Mouse (Mus musculus) lung, embryonic 14.5 days (tissue): ENCODE data around the gene Tti1. TPM values are rescaled to one million over a fixed set of nuclear protein-coding genes. Genes with fewer than 3 reads are reported as not detected.

Experiments used
- ATAC-seq: fragments of 200-750 bp; cut with Nextera tagmentation; 2 replicates; pipeline ENCODE4 v1.8.0; 2017; ENCODE audit warnings: mild to moderate bottlenecking, moderate TSS enrichment, moderate library complexity; ENCODE audit not compliant: insufficient read depth
- DNase-seq: peaks from one replicate; pipeline ENCODE4 v3.0.0-alpha.2; 2015
- H3K27ac ChIP-seq: fragments of 300-500 bp; sonication (generic); 2 replicates; pipeline ENCODE4 v1.5.1; 2014; ENCODE audit warnings: low read depth, mild to moderate bottlenecking, moderate library complexity
- H3K27me3 ChIP-seq: fragments of 300-500 bp; sonication (generic); 2 replicates; pipeline ENCODE4 v1.6.1; 2014; ENCODE audit warnings: low read length, control low read depth; ENCODE audit not compliant: insufficient read depth
- H3K36me3 ChIP-seq: fragments of 300-500 bp; sonication (generic); 2 replicates; pipeline ENCODE4 v1.6.1; 2014; ENCODE audit warnings: control low read depth; ENCODE audit not compliant: insufficient read depth
- H3K4me1 ChIP-seq: fragments of 300-500 bp; sonication (generic); 2 replicates; pipeline ENCODE4 v1.6.1; 2014; ENCODE audit warnings: antibody characterized with exemption, control low read depth; ENCODE audit not compliant: insufficient read depth
- H3K4me2 ChIP-seq: fragments of 300-500 bp; sonication (generic); 2 replicates; pipeline ENCODE4 v1.6.1; 2014; ENCODE audit warnings: mild to moderate bottlenecking
- H3K4me3 ChIP-seq: fragments of 300-500 bp; sonication (generic); 2 replicates; pipeline ENCODE4 v1.5.1; 2014; ENCODE audit warnings: low read depth, low read length
- H3K9ac ChIP-seq: fragments of 300-500 bp; sonication (generic); 2 replicates; pipeline ENCODE4 v1.6.1; 2014
- H3K9me3 ChIP-seq: fragments of 300-500 bp; sonication (generic); 2 replicates; pipeline ENCODE4 v1.6.1; 2016; ENCODE audit warnings: low read depth, low read length, control low read depth
- CTCF ChIP-seq: IDR thresholded peaks from 2 replicates; pipeline ENCODE4 v1.5.1; 2016; ENCODE audit warnings: antibody characterized with exemption, low read depth
- WGBS: fragments of 180-500 bp; shearing (Covaris S2); extraction: QIAGEN DNeasy Blood & Tissue Kit; methylation state at CpG from one replicate; pipeline ENCODE4 v1.1.7; 2014; 5-methylcytosine and 5-hydroxymethylcytosine counted together
- polyA plus RNA-seq: library from polyadenylated mRNA; unstranded; fragments of >200 nt; fragmentation: Nextera tagmentation; extraction: Ambion mirVana; gene quantifications from 2 replicates; pipeline ENCODE4 v1.2.1, GENCODE M21; 2014

Gene Tti1
- polyA plus RNA-seq, 1 experiment from 2014 or later: 27.3 TPM

DNA sequence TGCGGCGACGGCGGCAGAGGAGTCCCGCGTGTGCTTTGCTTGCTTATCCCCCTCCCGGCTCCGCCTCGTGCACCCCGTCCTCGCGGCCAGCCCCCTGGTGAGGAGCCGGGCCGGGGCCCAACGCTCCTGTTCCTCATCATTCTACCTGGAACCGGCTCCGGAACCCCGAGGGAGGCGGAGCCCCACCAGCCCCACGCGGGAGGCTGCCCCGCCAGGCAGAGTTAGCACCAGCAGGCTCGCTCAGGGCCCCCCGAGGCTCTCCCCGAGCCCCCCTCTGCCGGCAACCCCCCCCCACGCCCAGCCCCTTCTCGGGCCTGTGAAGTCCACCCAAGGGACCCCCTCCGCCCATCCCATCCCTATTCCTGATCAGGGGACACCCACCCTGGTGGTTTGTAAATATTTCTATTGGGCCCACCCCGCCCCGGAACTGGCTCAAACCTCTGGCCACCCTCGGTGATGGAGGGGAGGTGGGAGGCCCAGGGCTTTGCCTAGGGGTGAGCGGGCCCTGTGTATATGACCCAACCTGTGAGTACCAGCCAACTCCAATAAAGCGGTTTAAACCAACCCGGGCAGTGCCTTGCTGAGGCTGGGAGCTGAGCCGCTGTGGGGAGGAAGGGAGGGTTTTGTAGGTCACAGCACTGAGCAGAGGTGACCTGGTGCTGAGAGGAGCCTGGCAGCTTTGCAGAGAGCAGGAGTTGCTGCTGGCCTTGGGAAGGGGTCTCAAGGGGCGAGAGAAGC is 83.9 kb downstream of the Tti1 start:
- Histone ChIP-seq H3K4me2 (peak overlapping the region; percentile 96), H3K36me3 (no peaks in the 10 kb centered on the region), H3K9me3 (no peaks in the 10 kb centered on the region), H3K4me3 (peak overlapping the region; percentile 49), H3K9ac (peak overlapping the region; percentile 66), H3K27me3 (peaks cover 24% of the 10 kb centered on the region), H3K4me1 (peaks cover 10% of the 10 kb centered on the region), H3K27ac (no peak overlapping the region; the same call in 1 of the 2 replicates)
- no peak for TF ChIP-seq CTCF
- DNase-seq (peak; percentile 14), ATAC-seq (peak; percentile 48; the same call in 1 of the 2 replicates)
- 10% methylated on average over 36 of the region's 37 CpGs for WGBS

GRCm38 (mm10) chr2:157943514-157944155 is 84.6 kb downstream of the Tti1 start:
- Histone ChIP-seq H3K36me3 (no peaks in the 10 kb centered on the region), H3K9ac (peak overlapping the region; percentile 66), H3K9me3 (no peaks in the 10 kb centered on the region), H3K4me2 (peak overlapping the region; percentile 96), H3K27ac (peak overlapping the region; percentile 18; the same call in 1 of the 2 replicates), H3K4me3 (peak overlapping the region; percentile 49), H3K27me3 (peaks cover 25% of the 10 kb centered on the region), H3K4me1 (peaks cover 10% of the 10 kb centered on the region)
- ATAC-seq: peak; percentile 85
- DNase-seq: peak; percentile 96
- WGBS: under 1% methylated on average over 47 of the region's 47 CpGs
- peak; percentile 91 for TF ChIP-seq CTCF

DNA sequence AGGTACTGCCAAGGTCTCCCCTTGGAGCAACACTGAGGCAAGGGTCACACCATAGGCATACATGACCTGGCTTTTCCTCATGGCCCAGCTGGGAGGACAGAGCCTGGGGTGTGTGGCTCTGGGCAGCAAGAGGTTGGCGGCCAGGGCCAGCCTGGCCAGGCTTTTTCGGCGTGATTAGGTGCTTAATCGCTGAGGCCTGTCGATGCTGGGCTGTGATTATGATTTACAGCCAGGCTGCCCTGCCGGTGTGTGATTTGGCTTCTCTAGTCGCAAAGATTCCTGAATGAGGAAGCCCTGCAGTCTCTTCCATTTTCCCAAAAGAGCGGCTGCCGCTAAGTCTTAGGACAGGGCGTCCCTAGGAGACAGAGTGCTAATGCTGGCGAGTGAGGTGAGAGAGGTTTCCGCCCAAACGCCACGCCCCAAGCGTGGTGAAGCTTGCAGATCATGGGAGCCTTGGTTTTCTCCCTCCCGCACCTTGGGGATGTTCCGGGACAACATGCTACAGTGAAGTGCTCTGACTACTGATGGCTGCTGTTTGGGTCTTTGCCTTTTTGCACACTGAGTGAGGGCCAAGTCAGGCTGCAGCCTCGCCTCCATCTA is 87.5 kb downstream of the Tti1 start:
- ATAC-seq (no peak), DNase-seq (peak; percentile 8)
- Histone ChIP-seq H3K27ac (no peak overlapping the region), H3K4me3 (no peak overlapping the region), H3K4me2 (no peak overlapping the region), H3K4me1 (peaks cover 10% of the 10 kb centered on the region), H3K27me3 (peaks cover 25% of the 10 kb centered on the region), H3K36me3 (no peaks in the 10 kb centered on the region), H3K9ac (no peak overlapping the region), H3K9me3 (no peaks in the 10 kb centered on the region)
- WGBS: 5% methylated on average over 18 of the region's 18 CpGs
- no peak for TF ChIP-seq CTCF

DNA sequence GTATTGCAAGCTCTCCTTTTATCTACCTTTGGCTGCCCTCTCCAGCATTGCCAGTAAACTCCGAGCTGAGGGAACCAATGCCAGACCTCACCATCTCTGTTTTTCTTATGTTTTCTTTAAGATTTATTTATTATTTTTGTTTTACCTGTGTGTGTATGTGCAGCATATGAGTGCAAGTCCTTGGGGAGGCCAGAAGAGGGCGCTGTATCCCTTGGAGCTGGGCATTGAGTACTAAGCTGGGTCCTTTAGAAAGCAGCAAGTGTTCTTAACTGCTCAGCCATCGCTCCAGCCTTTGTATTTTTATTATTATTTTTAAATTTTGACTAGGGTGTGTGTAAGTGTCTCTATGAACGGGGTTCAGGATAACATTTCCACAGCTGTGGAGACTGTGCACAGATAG is 91.6 kb downstream of the Tti1 start:
- DNase-seq (no peak), ATAC-seq (no peak)
- Histone ChIP-seq H3K36me3 (no peaks in the 10 kb centered on the region), H3K9me3 (no peaks in the 10 kb centered on the region), H3K4me3 (no peak overlapping the region), H3K4me2 (no peak overlapping the region), H3K27ac (no peak overlapping the region), H3K27me3 (peaks cover 21% of the 10 kb centered on the region), H3K4me1 (no peaks in the 10 kb centered on the region), H3K9ac (no peak overlapping the region)
- 76% methylated on average over 4 of the region's 4 CpGs for WGBS
- TF ChIP-seq CTCF: 0 out of 2 replicates have a peak, but pooled peaks have one; percentile 24

- no peaks in the 10 kb centered on the region for H3K9me3 ChIP-seq
- H3K27me3 ChIP-seq: peaks cover 12% of the 10 kb centered on the region; the same call in 1 of the 2 replicates
- H3K4me3 ChIP-seq: no peak overlapping the region
- DNase-seq: no peak
- no peaks in the 10 kb centered on the region for H3K36me3 ChIP-seq
- no peak for TF ChIP-seq CTCF
- no peak overlapping the region for H3K9ac ChIP-seq
- H3K27ac ChIP-seq: no peak overlapping the region
- no peak overlapping the region for H3K4me2 ChIP-seq
- H3K4me1 ChIP-seq: no peaks in the 10 kb centered on the region
- no peak for ATAC-seq
- 52% methylated on average over 11 of the region's 11 CpGs for WGBS
These were observed 92.6 kb downstream of the Tti1 start for GRCm38 (mm10) chr2:157935444-157936171.

- H3K4me3 ChIP-seq: no peak overlapping the region
- 69% methylated on average over 4 of the region's 4 CpGs for WGBS
- no peaks in the 10 kb centered on the region for H3K9me3 ChIP-seq
- no peak for ATAC-seq
- H3K9ac ChIP-seq: no peak overlapping the region
- no peaks in the 10 kb centered on the region for H3K27me3 ChIP-seq
- no peak overlapping the region for H3K27ac ChIP-seq
- peak; percentile 34 for TF ChIP-seq CTCF
- H3K4me1 ChIP-seq: no peaks in the 10 kb centered on the region
- no peak overlapping the region for H3K4me2 ChIP-seq
- DNase-seq: no peak
- no peaks in the 10 kb centered on the region for H3K36me3 ChIP-seq
These were observed 95.6 kb downstream of the Tti1 start for GRCm38 (mm10) chr2:157932655-157933054.

Other genes starting within 250 kb of the Tti1 start
- gene Vstm2l, start 113.8 kb downstream of the Tti1 start, polyA plus RNA-seq: not detected in 2 replicates
- gene Rprd1b, start 64 bp upstream of the Tti1 start, polyA plus RNA-seq: 48.8 and 50.9 TPM in 2 replicates
- 40.8 and 41.7 TPM in 2 replicates for gene Tgm2, start 118.0 kb upstream of the Tti1 start, polyA plus RNA-seq
- 6.4 and 9.1 TPM in 2 replicates for gene D630003M21Rik, start 200.8 kb upstream of the Tti1 start, polyA plus RNA-seq
- not detected in 2 replicates for gene Bpi, start 229.7 kb upstream of the Tti1 start, polyA plus RNA-seq